ENCODE assay signal across 8 mouse cellular contexts in genomic region chr2:155862573-155863300, GRCm38 (mm10). TPM values are rescaled to one million over a fixed set of nuclear protein-coding genes. Genes with fewer than 3 reads are reported as not detected.
DNase-seq lines count a peak whose midpoint lies in the region; ATAC-seq lines count a peak whose summit lies in the region.

No protein-coding gene starts in this region.

- H3K27ac ChIP-seq in midbrain, embryonic 11.5 days (ENCODE audit: low read depth, low read length) = no peak overlapping the region
- no peak overlapping the region for H3K27ac ChIP-seq in midbrain, embryonic 10.5 days (replicated peaks)
- H3K27ac ChIP-seq in limb, embryonic 10.5 days = peak overlapping the region; percentile 69
- no peak overlapping the region for H3K27ac ChIP-seq in stomach, embryonic 14.5 days (ENCODE audit: low read length)

- H3K9me3 ChIP-seq in midbrain, embryonic 11.5 days (ENCODE audit: control insufficient read depth, low read length) = no peaks in the 10 kb centered on the region
- H3K9me3 ChIP-seq in midbrain, embryonic 10.5 days (replicated peaks) = no peaks in the 10 kb centered on the region
- H3K9me3 ChIP-seq in limb, embryonic 10.5 days (replicated peaks) = no peaks in the 10 kb centered on the region
- no peaks in the 10 kb centered on the region for H3K9me3 ChIP-seq in stomach, embryonic 14.5 days (ENCODE audit: control insufficient read depth, low read depth, low read length)

- peak; percentile 76; the same call in 1 of the 2 replicates for ATAC-seq in midbrain, embryonic 11.5 days (ENCODE audit: low FRiP score)
- ATAC-seq in stomach, embryonic 14.5 days (ENCODE audit: insufficient number of reproducible peaks, insufficient read depth, low FRiP score, low read depth) = peak; percentile 63; the same call in 1 of the 2 replicates
- ATAC-seq in megakaryocyte, adult 5-6 weeks (ENCODE audit: poor library complexity, severe bottlenecking) = no peak
- no peak for ATAC-seq in megakaryocyte progenitor cell, adult 5-6 weeks (replicated peaks; ENCODE audit: poor library complexity)

- H3K36me3 ChIP-seq in midbrain, embryonic 11.5 days (ENCODE audit: control insufficient read depth, insufficient read depth, low read length) = no peaks in the 10 kb centered on the region
- H3K36me3 ChIP-seq in midbrain, embryonic 10.5 days = peaks cover 25% of the 10 kb centered on the region
- peaks cover 32% of the 10 kb centered on the region for H3K36me3 ChIP-seq in limb, embryonic 10.5 days
- H3K36me3 ChIP-seq in stomach, embryonic 14.5 days (ENCODE audit: control insufficient read depth, insufficient read depth, low read length) = peaks cover 3% of the 10 kb centered on the region; the same call in 1 of the 2 replicates

- WGBS in midbrain, embryonic 11.5 days = 82% methylated on average over 13 of the region's 13 CpGs
- 83% methylated on average over 13 of the region's 13 CpGs for WGBS in midbrain, embryonic 10.5 days
- 72% methylated on average over 13 of the region's 13 CpGs for WGBS in limb, embryonic 10.5 days
- 53% methylated on average over 13 of the region's 13 CpGs for WGBS in stomach, embryonic 14.5 days

- H3K9ac ChIP-seq in midbrain, embryonic 11.5 days (ENCODE audit: low read length) = no peak overlapping the region
- no peak overlapping the region for H3K9ac ChIP-seq in stomach, embryonic 14.5 days (replicated peaks; ENCODE audit: low read depth, low read length)

- H3K4me2 ChIP-seq in midbrain, embryonic 11.5 days = no peak overlapping the region
- no peak overlapping the region for H3K4me2 ChIP-seq in stomach, embryonic 14.5 days (replicated peaks; ENCODE audit: low read depth, low read length)

- H3K4me1 ChIP-seq in midbrain, embryonic 11.5 days (ENCODE audit: control insufficient read depth, insufficient read depth, low read length) = no peaks in the 10 kb centered on the region
- H3K4me1 ChIP-seq in midbrain, embryonic 10.5 days = no peaks in the 10 kb centered on the region
- peaks cover 25% of the 10 kb centered on the region for H3K4me1 ChIP-seq in limb, embryonic 10.5 days
- peaks cover 5% of the 10 kb centered on the region; the same call in 1 of the 2 replicates for H3K4me1 ChIP-seq in stomach, embryonic 14.5 days (ENCODE audit: control insufficient read depth, insufficient read depth, low read length)

- no peaks in the 10 kb centered on the region for H3K27me3 ChIP-seq in midbrain, embryonic 11.5 days (ENCODE audit: control insufficient read depth, insufficient read depth, low read length)
- H3K27me3 ChIP-seq in midbrain, embryonic 10.5 days (ENCODE audit: low read depth, poor library complexity, severe bottlenecking) = no peaks in the 10 kb centered on the region
- no peaks in the 10 kb centered on the region for H3K27me3 ChIP-seq in limb, embryonic 10.5 days (ENCODE audit: low read depth, poor library complexity, severe bottlenecking)
- no peaks in the 10 kb centered on the region for H3K27me3 ChIP-seq in stomach, embryonic 14.5 days (ENCODE audit: control insufficient read depth, insufficient read depth, low read length)

- DNase-seq in embryo, embryonic 10.5 days (ENCODE audit: low spot score) = peak; percentile 35
- no peak for DNase-seq in embryo, embryonic 10 days (ENCODE audit: low spot score)
- DNase-seq in midbrain, embryonic 11.5 days (ENCODE audit: low spot score, missing footprints) = no peak
- DNase-seq in midbrain, embryonic 10.5 days (ENCODE audit: low spot score) = no peak
- DNase-seq in limb, embryonic 10.5 days (ENCODE audit: low spot score) = peak; percentile 43

- no peak overlapping the region for H3K4me3 ChIP-seq in midbrain, embryonic 11.5 days (ENCODE audit: low read depth, low read length)
- H3K4me3 ChIP-seq in midbrain, embryonic 10.5 days = no peak overlapping the region
- no peak overlapping the region for H3K4me3 ChIP-seq in limb, embryonic 10.5 days
- no peak overlapping the region for H3K4me3 ChIP-seq in stomach, embryonic 14.5 days (ENCODE audit: low read depth, low read length)

RNA-seq across cellular contexts. Expression of gene Fam83c, which starts 28.1 kb away (rescaled TPM):
- polyA plus RNA-seq in midbrain, embryonic 11.5 days (2014; fragmentation: Nextera tagmentation; extraction: Ambion mirVana) = 0.14 and 0.25 TPM in 2 replicates
- 0.16 and 0.50 TPM in 2 replicates for polyA plus RNA-seq in midbrain, embryonic 10.5 days (2016; fragmentation: Nextera tagmentation; extraction: Ambion mirVana)
- 0.31 and 0.39 TPM in 2 replicates for polyA plus RNA-seq in limb, embryonic 10.5 days (2016; fragmentation: Nextera tagmentation; extraction: Ambion mirVana)
- 2.3 and 3.1 TPM in 2 replicates for polyA plus RNA-seq in stomach, embryonic 14.5 days (2014; fragmentation: Nextera tagmentation; extraction: Ambion mirVana)
- not detected in 2 replicates for total RNA-seq in megakaryocyte, adult 5-6 weeks (2015)
- not detected in 2 replicates for total RNA-seq in megakaryocyte, adult 5-6 weeks (2017)
- total RNA-seq in megakaryocyte progenitor cell, adult 5-6 weeks (2015) = not detected in 2 replicates
- total RNA-seq in megakaryocyte progenitor cell, adult 5-6 weeks (2017) = not detected in 2 replicates

RNA-seq across cellular contexts. Expression of gene Eif6, which starts 36.0 kb away (rescaled TPM):
- polyA plus RNA-seq in midbrain, embryonic 11.5 days (2014; fragmentation: Nextera tagmentation; extraction: Ambion mirVana) = 188 TPM in 2 replicates
- polyA plus RNA-seq in midbrain, embryonic 10.5 days (2016; fragmentation: Nextera tagmentation; extraction: Ambion mirVana) = 227 and 257 TPM in 2 replicates
- polyA plus RNA-seq in limb, embryonic 10.5 days (2016; fragmentation: Nextera tagmentation; extraction: Ambion mirVana) = 250 and 301 TPM in 2 replicates
- 173 and 200 TPM in 2 replicates for polyA plus RNA-seq in stomach, embryonic 14.5 days (2014; fragmentation: Nextera tagmentation; extraction: Ambion mirVana)
- 154 and 164 TPM in 2 replicates for total RNA-seq in megakaryocyte, adult 5-6 weeks (2015)
- 31.6 and 60.8 TPM in 2 replicates for total RNA-seq in megakaryocyte, adult 5-6 weeks (2017)
- 261 and 264 TPM in 2 replicates for total RNA-seq in megakaryocyte progenitor cell, adult 5-6 weeks (2015)
- 58.5 and 84.7 TPM in 2 replicates for total RNA-seq in megakaryocyte progenitor cell, adult 5-6 weeks (2017)

RNA-seq across cellular contexts. Expression of gene BC029722, which starts 43.5 kb away (rescaled TPM):
- 7.9 and 8.0 TPM in 2 replicates for polyA plus RNA-seq in midbrain, embryonic 11.5 days (2014; fragmentation: Nextera tagmentation; extraction: Ambion mirVana)
- polyA plus RNA-seq in midbrain, embryonic 10.5 days (2016; fragmentation: Nextera tagmentation; extraction: Ambion mirVana) = 6.8 and 10.5 TPM in 2 replicates
- 8.0 and 8.2 TPM in 2 replicates for polyA plus RNA-seq in limb, embryonic 10.5 days (2016; fragmentation: Nextera tagmentation; extraction: Ambion mirVana)
- polyA plus RNA-seq in stomach, embryonic 14.5 days (2014; fragmentation: Nextera tagmentation; extraction: Ambion mirVana) = 12.8 and 15.0 TPM in 2 replicates
- total RNA-seq in megakaryocyte, adult 5-6 weeks (2015) = 14.4 and 17.5 TPM in 2 replicates
- total RNA-seq in megakaryocyte, adult 5-6 weeks (2017) = 12.5 and 14.9 TPM in 2 replicates
- 13.2 and 18.8 TPM in 2 replicates for total RNA-seq in megakaryocyte progenitor cell, adult 5-6 weeks (2015)
- total RNA-seq in megakaryocyte progenitor cell, adult 5-6 weeks (2017) = 13.2 and 14.8 TPM in 2 replicates

Comparison
In these comparisons a context has a peak if more than half of its experiments do, and no peak if none do; other contexts are left out.
1. DNase-seq: peak in embryo, embryonic 10.5 days (single experiment) and limb, embryonic 10.5 days (single experiment); none in embryo, embryonic 10 days (single experiment), midbrain, embryonic 11.5 days (single experiment) and midbrain, embryonic 10.5 days (single experiment).
2. ATAC-seq: peak in midbrain, embryonic 11.5 days (single experiment) and stomach, embryonic 14.5 days (single experiment); none in megakaryocyte, adult 5-6 weeks (single experiment) and megakaryocyte progenitor cell, adult 5-6 weeks (single experiment).